Mouse (Mus musculus): ENCODE data around the gene Tbc1d8b. TPM values are rescaled to one million over a fixed set of nuclear protein-coding genes. Genes with fewer than 3 reads are reported as not detected.

Gene Tbc1d8b
- polyA plus RNA-seq, 1 experiment from 2014 or later, result 1.0 TPM

- Histone ChIP-seq H3K4me1 (ENCODE audit: control insufficient read depth, low read depth, low read length) (no peaks in the 10 kb centered on the region), H3K9me3 (replicated peaks; ENCODE audit: control insufficient read depth, low read length) (no peaks in the 10 kb centered on the region), H3K4me3 (ENCODE audit: low read depth, low read length) (no peak overlapping the region), H3K36me3 (ENCODE audit: control insufficient read depth, insufficient read depth) (no peaks in the 10 kb centered on the region), H3K27ac (ENCODE audit: low read length) (no peak overlapping the region), H3K27me3 (ENCODE audit: control insufficient read depth, insufficient read depth, low read depth, low read length) (no peaks in the 10 kb centered on the region), H3K4me2 (ENCODE audit: low read depth, low read length) (no peak overlapping the region), H3K9ac (ENCODE audit: low read depth, low read length) (no peak overlapping the region)
- WGBS (ENCODE audit: insufficient replicate concordance), result 64% methylated on average over 7 of the region's 7 CpGs
- ATAC-seq (ENCODE audit: low read depth), result no peak
Observed at GRCm38 (mm10) chrX:139794072-139794845, 109.5 kb downstream of the Tbc1d8b start.

DNA sequence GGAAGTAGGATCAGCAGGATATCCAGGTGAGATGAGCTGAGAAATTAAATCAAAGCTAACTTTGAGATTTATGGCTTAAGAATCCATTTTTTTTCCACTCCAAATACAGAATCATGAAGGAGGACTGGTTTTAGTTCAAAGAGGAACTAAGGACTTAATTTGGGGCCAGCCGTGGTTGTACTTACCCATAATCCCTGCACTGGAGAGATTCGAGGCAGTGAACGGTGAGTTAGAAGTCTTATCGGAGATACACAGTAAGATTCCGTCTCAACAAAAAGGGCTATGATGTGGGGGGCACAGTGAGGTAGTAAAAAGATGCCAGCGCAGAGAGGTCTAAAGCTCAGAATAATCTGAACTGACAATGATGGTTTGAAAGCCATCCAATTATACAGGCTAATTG is 111.2 kb downstream of the Tbc1d8b start:
- Histone ChIP-seq H3K36me3 (ENCODE audit: control insufficient read depth, insufficient read depth) (no peaks in the 10 kb centered on the region), H3K4me2 (ENCODE audit: low read depth, low read length) (no peak overlapping the region), H3K9ac (ENCODE audit: low read depth, low read length) (no peak overlapping the region), H3K4me3 (ENCODE audit: low read depth, low read length) (no peak overlapping the region), H3K4me1 (ENCODE audit: control insufficient read depth, low read depth, low read length) (no peaks in the 10 kb centered on the region), H3K27me3 (ENCODE audit: control insufficient read depth, insufficient read depth, low read depth, low read length) (no peaks in the 10 kb centered on the region; the same call in 1 of the 2 replicates), H3K27ac (ENCODE audit: low read length) (no peak overlapping the region), H3K9me3 (replicated peaks; ENCODE audit: control insufficient read depth, low read length) (no peaks in the 10 kb centered on the region)
- WGBS (ENCODE audit: insufficient replicate concordance), result 60% methylated on average over 6 of the region's 6 CpGs
- no peak for ATAC-seq (ENCODE audit: low read depth)

DNA sequence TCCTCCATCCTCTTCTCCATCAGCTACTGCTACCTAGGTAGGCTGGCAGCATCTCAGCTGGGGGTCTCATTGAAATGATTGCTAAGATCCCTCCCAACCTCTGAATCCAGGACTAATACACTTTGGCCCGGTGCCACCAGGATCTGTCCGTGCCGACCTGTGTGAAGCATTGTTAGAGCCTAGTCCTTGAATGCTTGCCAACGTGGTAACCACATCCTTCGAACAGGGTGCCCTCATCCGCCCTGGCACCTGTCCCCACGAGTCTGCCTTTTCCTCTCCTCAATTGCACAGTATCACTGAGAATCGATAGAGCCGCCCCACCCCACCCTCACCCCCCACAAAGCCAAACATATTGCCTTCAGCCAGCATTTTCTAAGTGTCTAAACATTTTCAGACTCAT is 113.1 kb downstream of the Tbc1d8b start:
- no peak for ATAC-seq (ENCODE audit: low read depth)
- Histone ChIP-seq H3K9ac (ENCODE audit: low read depth, low read length) (no peak overlapping the region), H3K27me3 (ENCODE audit: control insufficient read depth, insufficient read depth, low read depth, low read length) (no peaks in the 10 kb centered on the region; the same call in 1 of the 2 replicates), H3K36me3 (ENCODE audit: control insufficient read depth, insufficient read depth) (no peaks in the 10 kb centered on the region), H3K9me3 (replicated peaks; ENCODE audit: control insufficient read depth, low read length) (no peaks in the 10 kb centered on the region), H3K27ac (ENCODE audit: low read length) (no peak overlapping the region), H3K4me3 (ENCODE audit: low read depth, low read length) (no peak overlapping the region), H3K4me1 (ENCODE audit: control insufficient read depth, low read depth, low read length) (no peaks in the 10 kb centered on the region), H3K4me2 (ENCODE audit: low read depth, low read length) (no peak overlapping the region)
- whole genome bisulfite sequencing (ENCODE audit: insufficient replicate concordance), result 75% methylated on average over 9 of the region's 9 CpGs

GRCm38 (mm10) chrX:139799953-139800352 is 115.2 kb downstream of the Tbc1d8b start:
- no peaks in the 10 kb centered on the region for H3K36me3 ChIP-seq (ENCODE audit: control insufficient read depth, insufficient read depth)
- no peaks in the 10 kb centered on the region; the same call in 1 of the 2 replicates for H3K27me3 ChIP-seq (ENCODE audit: control insufficient read depth, insufficient read depth, low read depth, low read length)
- no peaks in the 10 kb centered on the region for H3K4me1 ChIP-seq (ENCODE audit: control insufficient read depth, low read depth, low read length)
- H3K4me3 ChIP-seq (ENCODE audit: low read depth, low read length), result no peak overlapping the region
- H3K9ac ChIP-seq (ENCODE audit: low read depth, low read length), result no peak overlapping the region
- no peak overlapping the region for H3K4me2 ChIP-seq (ENCODE audit: low read depth, low read length)
- no peaks in the 10 kb centered on the region for H3K9me3 ChIP-seq (replicated peaks; ENCODE audit: control insufficient read depth, low read length)
- WGBS (ENCODE audit: insufficient replicate concordance), result 63% methylated on average over 3 of the region's 3 CpGs
- no peak overlapping the region for H3K27ac ChIP-seq (ENCODE audit: low read length)
- ATAC-seq (ENCODE audit: low read depth), result no peak

DNA sequence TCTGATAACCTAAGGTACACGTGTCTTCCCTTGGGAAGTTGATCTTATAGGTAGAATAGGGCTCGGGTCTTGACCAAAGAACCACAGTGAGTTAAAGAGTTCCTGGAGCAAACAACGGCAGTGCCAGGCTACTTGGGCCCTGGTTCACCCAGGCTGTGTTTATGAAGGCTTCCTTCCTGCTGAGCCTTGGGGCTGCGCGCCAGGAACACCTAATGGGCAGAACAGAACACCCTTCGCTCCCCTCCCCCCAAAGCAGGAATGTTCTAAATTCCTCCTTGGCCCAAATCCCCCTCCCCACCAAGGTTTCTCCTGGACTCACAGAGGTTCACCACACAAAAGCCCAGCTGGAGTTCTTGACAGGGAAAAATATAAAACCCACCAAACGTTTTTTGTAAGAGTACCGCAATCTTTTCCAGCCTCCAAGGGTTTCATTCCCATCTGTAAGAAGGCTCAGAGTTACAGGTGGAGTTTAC is 115.6 kb downstream of the Tbc1d8b start, which contains the start of gene Cldn2:
Gene Cldn2, plus strand, starts transcription at position 423 of the 473 bp plus-strand sequence.
- 67% methylated on average over 8 of the region's 8 CpGs for WGBS (ENCODE audit: insufficient replicate concordance)
- no peak within 1 kb of the TSS for H3K4me3 ChIP-seq (ENCODE audit: low read depth, low read length)
- no peak within 1 kb of the TSS for H3K9ac ChIP-seq (ENCODE audit: low read depth, low read length)
- no peaks in the 10 kb centered on the region; the same call in 1 of the 2 replicates for H3K27me3 ChIP-seq (ENCODE audit: control insufficient read depth, insufficient read depth, low read depth, low read length)
- no peak within 1 kb of the TSS for H3K27ac ChIP-seq (ENCODE audit: low read length)
- no peaks in the 10 kb centered on the region for H3K9me3 ChIP-seq (replicated peaks; ENCODE audit: control insufficient read depth, low read length)
- H3K4me2 ChIP-seq (ENCODE audit: low read depth, low read length), result no peak within 1 kb of the TSS
- no peak for ATAC-seq (ENCODE audit: low read depth)
- no peaks in the 10 kb centered on the region for H3K4me1 ChIP-seq (ENCODE audit: control insufficient read depth, low read depth, low read length)
- H3K36me3 ChIP-seq (ENCODE audit: control insufficient read depth, insufficient read depth), result no peaks in the 10 kb centered on the region

Other genes with a start within 250 kb of the Tbc1d8b start
- 0.53 and 0.78 TPM in 2 replicates for gene D330045A20Rik, start 204.6 kb upstream of the Tbc1d8b start, polyA plus RNA-seq (2015; fragmentation: Nextera tagmentation; extraction: Ambion mirVana)
- gene Rnf128, start 121.7 kb upstream of the Tbc1d8b start, polyA plus RNA-seq (2015; fragmentation: Nextera tagmentation; extraction: Ambion mirVana), result 70.1 and 74.7 TPM in 2 replicates
- gene Gm15013, start 29.5 kb downstream of the Tbc1d8b start, polyA plus RNA-seq (2015; fragmentation: Nextera tagmentation; extraction: Ambion mirVana), result not detected in 2 replicates
- gene Ripply1, start 97.4 kb downstream of the Tbc1d8b start, polyA plus RNA-seq (2015; fragmentation: Nextera tagmentation; extraction: Ambion mirVana), result not detected in 2 replicates
- 0.85 and 1.8 TPM in 2 replicates for gene Cldn2, start 115.8 kb downstream of the Tbc1d8b start, polyA plus RNA-seq (2015; fragmentation: Nextera tagmentation; extraction: Ambion mirVana)
- 54.8 and 64.1 TPM in 2 replicates for gene Morc4, start 186.7 kb downstream of the Tbc1d8b start, polyA plus RNA-seq (2015; fragmentation: Nextera tagmentation; extraction: Ambion mirVana)